Mouse (Mus musculus) MEL (cell line): ENCODE results near the gene Ndufaf3. TPM values are rescaled to one million over a fixed set of nuclear protein-coding genes. Genes with fewer than 3 reads are reported as not detected.
A peak's percentile ranks its signal among the peaks of the same experiment; 100 is the strongest.

Experiments
- DNase-seq: peaks from one replicate; pipeline ENCODE4 v3.0.0; 2011; ENCODE audit warnings: low read depth, low spot score
- H3K27ac ChIP-seq: 2 replicates; pipeline ENCODE4 v1.5.1; 2012; ENCODE audit warnings: low read depth, mild to moderate bottlenecking, control low read depth, low read length, moderate library complexity; ENCODE audit not compliant: control insufficient read depth
- H3K27me3 ChIP-seq, 2 experiments: fragments of 150-350 bp in 1 of 2; sonication (generic) in 1 of 2; 2 replicates each; pipeline ENCODE4 v1.6.1; 2012; ENCODE audit warnings: low read length in 2 of 2, mild to moderate bottlenecking in 2 of 2, improper control_type of control experiment in 1 of 2, moderate library complexity in 1 of 2; ENCODE audit not compliant: insufficient read depth in 2 of 2, control insufficient read depth in 1 of 2
- H3K36me3 ChIP-seq, 2 experiments: 2 replicates each; pipeline ENCODE4 v1.6.1; 2012 to 2014; ENCODE audit warnings: low read length in 2 of 2, improper control_type of control experiment in 1 of 2, inconsistent platforms in 1 of 2, mild to moderate bottlenecking in 1 of 2; ENCODE audit not compliant: insufficient read depth in 2 of 2, control insufficient read depth in 1 of 2
- H3K4me1 ChIP-seq, 2 experiments: fragments of 150-350 bp in 1 of 2; sonication (generic) in 1 of 2; 2 replicates each; pipeline ENCODE4 v1.6.1; 2012; ENCODE audit warnings: low read length in 2 of 2, improper control_type of control experiment in 1 of 2, mild to moderate bottlenecking in 1 of 2; ENCODE audit not compliant: insufficient read depth in 2 of 2, control insufficient read depth in 1 of 2
- H3K4me3 ChIP-seq, 2 experiments: fragments of 150-350 bp in 1 of 2; sonication (generic) in 1 of 2; 2 replicates each; pipeline ENCODE4 v1.5.1; 2012; ENCODE audit warnings: low read depth in 2 of 2, low read length in 2 of 2, mild to moderate bottlenecking in 2 of 2, moderate library complexity in 2 of 2, control low read depth in 1 of 2, improper control_type of control experiment in 1 of 2; ENCODE audit not compliant: control insufficient read depth in 1 of 2, insufficient read depth in 1 of 2
- H3K79me2 ChIP-seq: 2 replicates; pipeline ENCODE4 v1.6.1; 2012; ENCODE audit warnings: mild to moderate bottlenecking, low read length, moderate library complexity; ENCODE audit not compliant: control insufficient read depth, poor library complexity, insufficient read depth
- H3K9ac ChIP-seq: 2 replicates; pipeline ENCODE4 v1.6.1; 2012; ENCODE audit warnings: low read depth, mild to moderate bottlenecking, control low read depth, low read length, moderate library complexity; ENCODE audit not compliant: control insufficient read depth, poor library complexity, severe bottlenecking
- H3K9me3 ChIP-seq: fragments of 150-350 bp; sonication (generic); replicated peaks from 2 replicates; pipeline ENCODE4 v1.6.1; 2012; ENCODE audit warnings: mild to moderate bottlenecking, low read length, improper control_type of control experiment, moderate library complexity; ENCODE audit not compliant: insufficient read depth
- CHD1 ChIP-seq: IDR thresholded peaks from 2 replicates; pipeline ENCODE4 v1.6.1; 2012; ENCODE audit warnings: low read depth, mild to moderate bottlenecking, inconsistent platforms, low read length, improper control_type of control experiment
- CHD2 ChIP-seq: IDR thresholded peaks from 2 replicates; pipeline ENCODE4 v1.6.1; 2011; ENCODE audit warnings: low read length, improper control_type of control experiment
- CTCF ChIP-seq, 3 experiments: IDR thresholded peaks in 2 of 3; conservative IDR thresholded peaks in 1 of 3; 2 replicates each; pipeline ENCODE4 v1.5.1; 2011 to 2012; ENCODE audit warnings: low read length in 3 of 3, low read depth in 2 of 3, mild to moderate bottlenecking in 2 of 3, improper control_type of control experiment in 1 of 3, inconsistent platforms in 1 of 3, mixed read lengths in 1 of 3, moderate library complexity in 1 of 3; ENCODE audit not compliant: control insufficient read depth in 1 of 3, insufficient read depth in 1 of 3, poor library complexity in 1 of 3, severe bottlenecking in 1 of 3
- E2F4 ChIP-seq: IDR thresholded peaks from 2 replicates; pipeline ENCODE4 v1.6.1; 2011; ENCODE audit warnings: low read depth, low read length, improper control_type of control experiment, borderline replicate concordance
- ELF1 ChIP-seq: IDR thresholded peaks from 2 replicates; pipeline ENCODE4 v1.6.1; 2014; ENCODE audit warnings: low read depth, mild to moderate bottlenecking, inconsistent platforms, low read length, improper control_type of control experiment, moderate library complexity
- EP300 ChIP-seq, 2 experiments: IDR thresholded peaks; 2 replicates each; pipeline ENCODE4 v1.6.1; 2011; ENCODE audit warnings: improper control_type of control experiment in 2 of 2, low read length in 2 of 2, low read depth in 1 of 2, mild to moderate bottlenecking in 1 of 2
- ETS1 ChIP-seq: IDR thresholded peaks from 2 replicates; pipeline ENCODE4 v1.6.1; 2012; ENCODE audit warnings: low read depth, mild to moderate bottlenecking, inconsistent platforms, low read length, improper control_type of control experiment, moderate library complexity
- GABPA ChIP-seq: IDR thresholded peaks from 2 replicates; pipeline ENCODE4 v1.6.1; 2012; ENCODE audit warnings: low read depth, mild to moderate bottlenecking, inconsistent platforms, low read length, improper control_type of control experiment, moderate library complexity
- GATA1 ChIP-seq: IDR thresholded peaks from 2 replicates; pipeline ENCODE4 v1.6.1; 2011; ENCODE audit warnings: low read depth, low read length, improper control_type of control experiment
- HCFC1 ChIP-seq: IDR thresholded peaks from 2 replicates; pipeline ENCODE4 v1.6.1; 2012; ENCODE audit warnings: low read depth, mild to moderate bottlenecking, inconsistent platforms, low read length, improper control_type of control experiment, moderate library complexity
- JUND ChIP-seq: IDR thresholded peaks from 2 replicates; pipeline ENCODE4 v1.6.1; 2011; ENCODE audit warnings: low read depth, mild to moderate bottlenecking, improper control_type of control experiment, low read length
- KAT2A ChIP-seq: conservative IDR thresholded peaks from 2 replicates; pipeline ENCODE4 v1.6.1; 2012; ENCODE audit warnings: low read depth, low read length, improper control_type of control experiment, inconsistent platforms
- MAFK ChIP-seq: IDR thresholded peaks from 2 replicates; pipeline ENCODE4 v1.6.1; 2011; ENCODE audit warnings: low read depth, mild to moderate bottlenecking, low read length, improper control_type of control experiment, borderline replicate concordance
- MAX ChIP-seq: IDR thresholded peaks from 2 replicates; pipeline ENCODE4 v1.6.1; 2011; ENCODE audit warnings: low read length, improper control_type of control experiment
- MAZ ChIP-seq: IDR thresholded peaks from 2 replicates; pipeline ENCODE4 v1.6.1; 2012; ENCODE audit warnings: low read depth, mild to moderate bottlenecking, inconsistent platforms, low read length, improper control_type of control experiment
- MYC ChIP-seq: IDR thresholded peaks from 2 replicates; pipeline ENCODE4 v1.6.1; 2011; ENCODE audit warnings: low read depth, mild to moderate bottlenecking, low read length, improper control_type of control experiment, moderate library complexity
- NELFE ChIP-seq: IDR thresholded peaks from 2 replicates; pipeline ENCODE4 v1.6.1; 2011; ENCODE audit warnings: low read depth, low read length, improper control_type of control experiment
- NRF1 ChIP-seq: IDR thresholded peaks from 2 replicates; pipeline ENCODE4 v1.6.1; 2014; ENCODE audit warnings: low read depth, mild to moderate bottlenecking, inconsistent platforms, low read length, improper control_type of control experiment, moderate library complexity; ENCODE audit not compliant: poor library complexity, insufficient read depth, severe bottlenecking
- POLR2A ChIP-seq, 2 experiments: IDR thresholded peaks; 2 replicates each; pipeline ENCODE4 v1.6.1; 2011 to 2012; ENCODE audit warnings: low read length in 2 of 2, mild to moderate bottlenecking in 2 of 2, control low read depth in 1 of 2, improper control_type of control experiment in 1 of 2, low read depth in 1 of 2, moderate library complexity in 1 of 2; ENCODE audit not compliant: control insufficient read depth in 1 of 2, insufficient read depth in 1 of 2, poor library complexity in 1 of 2
- POLR2AphosphoS2 ChIP-seq: IDR thresholded peaks from 2 replicates; pipeline ENCODE4 v1.6.1; 2011; ENCODE audit warnings: low read length, improper control_type of control experiment
- POLR2AphosphoS5 ChIP-seq: IDR thresholded peaks from 2 replicates; pipeline ENCODE4 v1.6.1; 2012; ENCODE audit warnings: low read depth, borderline replicate concordance, mild to moderate bottlenecking, inconsistent platforms, low read length, moderate library complexity, mixed read lengths
- RAD21 ChIP-seq: IDR thresholded peaks from 2 replicates; pipeline ENCODE4 v1.6.1; 2011; ENCODE audit warnings: mild to moderate bottlenecking, low read depth, low read length, improper control_type of control experiment
- RCOR1 ChIP-seq: IDR thresholded peaks from 2 replicates; pipeline ENCODE4 v1.6.1; 2012; ENCODE audit warnings: low read depth, mild to moderate bottlenecking, inconsistent platforms, low read length, improper control_type of control experiment
- SIN3A ChIP-seq: IDR thresholded peaks from 2 replicates; pipeline ENCODE4 v1.6.1; 2012; ENCODE audit warnings: low read length, improper control_type of control experiment, inconsistent platforms
- SMC3 ChIP-seq: IDR thresholded peaks from 2 replicates; pipeline ENCODE4 v1.6.1; 2011; ENCODE audit warnings: low read depth, low read length, improper control_type of control experiment
- TAL1 ChIP-seq: IDR thresholded peaks from 2 replicates; pipeline ENCODE4 v1.6.1; 2012; ENCODE audit warnings: mild to moderate bottlenecking, inconsistent platforms, low read length, moderate library complexity, mixed read lengths
- TCF12 ChIP-seq: IDR thresholded peaks from 2 replicates; pipeline ENCODE4 v1.6.1; 2014; ENCODE audit warnings: low read depth, mild to moderate bottlenecking, inconsistent platforms, low read length, improper control_type of control experiment, moderate library complexity
- UBTF ChIP-seq: IDR thresholded peaks from 2 replicates; pipeline ENCODE4 v1.6.1; 2012; ENCODE audit warnings: low read depth, mild to moderate bottlenecking, inconsistent platforms, low read length, improper control_type of control experiment, moderate library complexity, borderline replicate concordance; ENCODE audit not compliant: insufficient read depth
- USF1 ChIP-seq: IDR thresholded peaks from 2 replicates; pipeline ENCODE4 v1.6.1; 2014; ENCODE audit warnings: low read depth, mild to moderate bottlenecking, inconsistent platforms, low read length, improper control_type of control experiment, moderate library complexity
- USF2 ChIP-seq, 2 experiments: IDR thresholded peaks; 2 replicates each; pipeline ENCODE4 v1.6.1; 2011 to 2012; ENCODE audit warnings: improper control_type of control experiment in 2 of 2, low read length in 2 of 2, borderline replicate concordance in 1 of 2, inconsistent platforms in 1 of 2, low read depth in 1 of 2, mild to moderate bottlenecking in 1 of 2; ENCODE audit not compliant: insufficient read depth in 1 of 2
- ZC3H11A ChIP-seq: IDR thresholded peaks from 2 replicates; pipeline ENCODE4 v1.6.1; 2012; ENCODE audit warnings: low read depth, mild to moderate bottlenecking, inconsistent platforms, low read length, improper control_type of control experiment
- ZKSCAN1 ChIP-seq: IDR thresholded peaks from 2 replicates; pipeline ENCODE4 v1.6.1; 2012; ENCODE audit warnings: low read depth, mild to moderate bottlenecking, inconsistent platforms, low read length, improper control_type of control experiment, moderate library complexity
- ZMIZ1 ChIP-seq: IDR thresholded peaks from 2 replicates; pipeline ENCODE4 v1.6.1; 2012; ENCODE audit warnings: low read depth, mild to moderate bottlenecking, inconsistent platforms, low read length, improper control_type of control experiment, moderate library complexity
- ZNF384 ChIP-seq: IDR thresholded peaks from 2 replicates; pipeline ENCODE4 v1.6.1; 2012; ENCODE audit warnings: low read depth, mild to moderate bottlenecking, inconsistent platforms, low read length, improper control_type of control experiment
- polyA plus RNA-seq, 2 experiments: library from polyadenylated mRNA; stranded (reverse) in 1 of 2; unstranded in 1 of 2; fragments of >175 nt in 1 of 2; fragments of >200 nt in 1 of 2; gene quantifications; 2 replicates each; pipeline versions ENCODE4 v1.2.1 to v1.2.4; 2012; ENCODE audit warnings: low replicate concordance in 2 of 2, low read depth in 1 of 2; ENCODE audit not compliant: insufficient read length in 2 of 2, insufficient read depth in 1 of 2, missing spikeins in 1 of 2
- total RNA-seq: library from RNA; depleted of rRNA; stranded (reverse); fragments of 300-350 nt; gene quantifications from 2 replicates; pipeline ENCODE4 v1.2.3, GENCODE M21; 2012; rRNA removed

Gene Ndufaf3
- 38.0 and 42.7 TPM in 2 replicates for total RNA-seq
- polyA plus RNA-seq: 10 to 100 TPM in 1 of 2 experiments, not detected in 1; 66.8 TPM

DNA sequence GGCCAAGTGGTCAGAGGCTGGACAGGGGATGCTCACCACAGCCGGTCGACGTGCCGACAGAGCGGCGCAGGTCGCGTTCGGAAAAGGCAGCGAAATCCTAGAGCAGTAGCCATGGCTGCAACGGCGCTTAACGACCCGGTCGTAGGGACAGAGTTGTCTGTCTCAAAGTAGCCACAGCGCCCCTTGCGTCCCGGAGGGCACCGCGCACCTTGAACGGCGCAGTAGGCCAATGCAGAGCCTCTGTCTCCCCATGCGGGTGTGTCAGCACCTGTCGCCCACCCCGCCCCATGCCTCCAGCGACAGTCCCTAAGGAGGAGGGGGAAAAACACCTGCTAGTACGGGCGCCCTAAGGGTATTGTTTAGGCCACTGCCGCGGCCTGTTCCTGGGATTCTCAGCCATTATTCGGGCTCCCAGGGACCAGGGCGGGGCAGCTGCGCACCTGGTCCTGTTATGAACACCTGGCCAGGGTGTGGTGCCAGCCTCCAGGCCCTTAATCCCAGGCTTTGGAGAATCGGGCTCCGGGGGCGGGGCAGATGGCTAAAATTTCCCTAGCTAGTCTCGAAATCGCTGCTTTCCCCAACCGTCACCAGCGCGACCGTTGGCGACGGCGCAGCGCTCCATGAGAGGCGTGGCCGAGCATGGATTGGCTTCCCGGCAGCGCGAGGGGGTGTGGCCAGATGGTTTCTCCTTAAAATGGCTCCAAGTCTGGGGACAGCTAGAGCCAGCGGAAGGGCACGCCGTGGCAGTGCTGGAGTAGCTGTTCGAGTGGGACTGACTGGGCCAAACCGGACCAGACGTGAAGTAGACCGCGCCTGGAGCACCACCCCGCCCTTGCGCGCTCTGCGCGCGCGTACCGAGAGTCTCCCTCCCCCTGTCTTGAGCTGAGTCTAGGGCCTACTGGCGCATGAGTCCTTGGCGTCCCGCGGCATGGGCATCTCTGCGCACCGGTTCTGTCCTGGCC is at the start of gene Ndufaf3:
Gene Ndufaf3 (minus strand): TSS at position 620 of the 962 bp plus-strand sequence.
- DNase-seq: peak; percentile 97
- Histone ChIP-seq H3K9me3 (no peaks in the 10 kb centered on the region), H3K27me3 (no peaks in the 10 kb centered on the region), H3K4me3 (peak within 1 kb of the TSS; percentile 66 to 79), H3K27ac (peak within 1 kb of the TSS; percentile 90), H3K79me2 (peaks cover 32% of the 10 kb centered on the region), H3K9ac (peak within 1 kb of the TSS; percentile 89), H3K4me1 (peaks cover 0 to 40% of the 10 kb centered on the region in 2 experiments; a peak in 3 of 4 replicates), H3K36me3 (peaks cover 4 to 27% of the 10 kb centered on the region in 2 experiments)
- TF ChIP-seq NELFE (peak; percentile 99), GABPA (no peak; the same call in 1 of the 2 replicates), EP300 (IDR thresholded peaks at IDR 0.05; ENCODE audit: low read depth in 1 of 2, low read length in 2 of 2) (peak in 1 of 2 experiments; percentile 83; a peak in 2 of 4 replicates), HCFC1 (peak; percentile 77), RAD21 (no peak), KAT2A (no peak; the same call in 1 of the 2 replicates), RCOR1 (no peak), USF1 (no peak), MAFK (no peak), ZNF384 (no peak), ELF1 (peak; percentile 44), POLR2AphosphoS2 (peak; percentile 80; the same call in 1 of the 2 replicates), GATA1 (no peak), USF2 (IDR thresholded peaks at IDR 0.05; ENCODE audit: borderline replicate concordance in 1 of 2, insufficient read depth in 1 of 2, low read depth in 1 of 2, low read length in 2 of 2) (no peak), CHD2 (no peak), E2F4 (no peak; the same call in 1 of the 2 replicates), JUND (no peak), MYC (no peak; the same call in 1 of the 2 replicates), ZKSCAN1 (no peak), SIN3A (peak; percentile 77; the same call in 1 of the 2 replicates), ZC3H11A (no peak), POLR2AphosphoS5 (no peak), MAZ (no peak; the same call in 1 of the 2 replicates), MAX (0 out of 2 replicates have a peak, but pooled peaks have one; percentile 62), CHD1 (0 out of 2 replicates have a peak, but pooled peaks have one; percentile 6), TCF12 (peak; percentile 55), SMC3 (no peak), POLR2A (IDR thresholded peaks at IDR 0.05; ENCODE audit: control insufficient read depth in 1 of 2, insufficient read depth in 1 of 2, low read depth in 1 of 2, low read length in 2 of 2, poor library complexity in 1 of 2) (peak; percentile 95 to 98), ETS1 (no peak; the same call in 1 of the 2 replicates), TAL1 (no peak), NRF1 (peak; percentile 51; the same call in 1 of the 2 replicates), ZMIZ1 (peak; percentile 97), UBTF (peak; percentile 83; the same call in 1 of the 2 replicates), CTCF (IDR thresholded peaks at IDR 0.05 in 2 of 3, conservative IDR thresholded peaks at IDR 0.05 in 1 of 3; ENCODE audit: control insufficient read depth in 1 of 3, insufficient read depth in 1 of 3, low read depth in 2 of 3, low read length in 3 of 3, poor library complexity in 1 of 3, severe bottlenecking in 1 of 3) (peak; percentile 79 to 89 (median 85))
